Mouse (Mus musculus) lung, postnatal 0 days (tissue): Measurements from ENCODE around the gene Slc4a8. TPM values are rescaled to one million over a fixed set of nuclear protein-coding genes. Genes with fewer than 3 reads are reported as not detected.

Experiments used
- ATAC-seq: fragments of 200-750 bp; cut with Nextera tagmentation; 2 replicates; pipeline ENCODE4 v1.8.0; 2017; ENCODE audit warnings: moderate library complexity
- DNase-seq: peaks from one replicate; pipeline ENCODE4 v3.0.0-alpha.2; 2016; ENCODE audit warnings: low spot score
- H3K27ac ChIP-seq: fragments of 300-500 bp; sonication (generic); 2 replicates; pipeline ENCODE4 v1.5.1; 2014; ENCODE audit warnings: antibody characterized with exemption, mild to moderate bottlenecking, low read length, mixed read lengths
- H3K27me3 ChIP-seq: fragments of 300-500 bp; sonication (generic); replicated peaks from 2 replicates; pipeline ENCODE4 v1.6.1; 2014; ENCODE audit warnings: low read length, mixed read lengths; ENCODE audit not compliant: insufficient read depth
- H3K36me3 ChIP-seq: fragments of 300-500 bp; sonication (generic); 2 replicates; pipeline ENCODE4 v1.6.1; 2014; ENCODE audit warnings: low read length, mixed read lengths; ENCODE audit not compliant: insufficient read depth
- H3K4me1 ChIP-seq: fragments of 300-500 bp; sonication (generic); 2 replicates; pipeline ENCODE4 v1.6.1; 2014; ENCODE audit warnings: antibody characterized with exemption, low read depth, low read length, mixed read lengths; ENCODE audit not compliant: insufficient read depth
- H3K4me2 ChIP-seq: fragments of 300-500 bp; sonication (generic); replicated peaks from 2 replicates; pipeline ENCODE4 v1.6.1; 2014; ENCODE audit warnings: low read depth, mild to moderate bottlenecking, low read length, moderate library complexity, mixed read lengths
- H3K4me3 ChIP-seq: fragments of 300-500 bp; sonication (generic); 2 replicates; pipeline ENCODE4 v1.5.1; 2014; ENCODE audit warnings: low read depth, low read length
- H3K9ac ChIP-seq: fragments of 300-500 bp; sonication (generic); replicated peaks from 2 replicates; pipeline ENCODE4 v1.6.1; 2014; ENCODE audit warnings: low read depth, mild to moderate bottlenecking
- H3K9me3 ChIP-seq: fragments of 300-500 bp; sonication (generic); 2 replicates; pipeline ENCODE4 v1.6.1; 2016; ENCODE audit warnings: low read length, mixed read lengths
- CTCF ChIP-seq: IDR thresholded peaks from 2 replicates; pipeline ENCODE4 v1.5.1; 2016; ENCODE audit warnings: antibody characterized with exemption, mild to moderate bottlenecking
- EP300 ChIP-seq: IDR thresholded peaks from 2 replicates; pipeline ENCODE4 v1.6.1; 2016; ENCODE audit warnings: antibody characterized with exemption, mild to moderate bottlenecking, control low read depth
- WGBS: fragments of 180-500 bp; shearing (Covaris S2); extraction: QIAGEN DNeasy Blood & Tissue Kit; methylation state at CpG from one replicate; pipeline ENCODE4 v1.1.7; 2014; 5-methylcytosine and 5-hydroxymethylcytosine counted together
- polyA plus RNA-seq: library from polyadenylated mRNA; unstranded; fragments of >200 nt; fragmentation: Nextera tagmentation; extraction: Ambion mirVana; gene quantifications from 2 replicates; pipeline ENCODE4 v1.2.1, GENCODE M21; 2015

The Slc4a8 gene
- polyA plus RNA-seq, 1 experiment from 2014 or later, result 5.5 TPM

- no peak for DNase-seq
- Histone ChIP-seq H3K9ac (no peak overlapping the region), H3K27ac (no peak overlapping the region), H3K4me1 (no peaks in the 10 kb centered on the region), H3K36me3 (no peaks in the 10 kb centered on the region), H3K4me3 (no peak overlapping the region), H3K4me2 (no peak overlapping the region), H3K27me3 (0 out of 2 replicates have a peak, but pooled peaks cover 2% of the 10 kb centered on the region), H3K9me3 (no peaks in the 10 kb centered on the region)
- WGBS, result 52% methylated on average over 19 of the region's 19 CpGs
- ATAC-seq, result no peak
- no peak for TF ChIP-seq CTCF
- no peak for TF ChIP-seq EP300
Observed at GRCm38 (mm10) chr15:100775189-100776166, 13.9 kb downstream of the Slc4a8 start.

GRCm38 (mm10) chr15:100776424-100776823, 14.9 kb downstream of the Slc4a8 start:
- Histone ChIP-seq H3K9me3 (no peaks in the 10 kb centered on the region), H3K27ac (no peak overlapping the region), H3K9ac (no peak overlapping the region), H3K4me1 (no peaks in the 10 kb centered on the region), H3K27me3 (0 out of 2 replicates have a peak, but pooled peaks cover 2% of the 10 kb centered on the region), H3K4me3 (no peak overlapping the region), H3K36me3 (no peaks in the 10 kb centered on the region), H3K4me2 (no peak overlapping the region)
- DNase-seq (peak; percentile 22), ATAC-seq (0 out of 2 replicates have a peak, but pooled peaks have one; percentile 22)
- TF ChIP-seq CTCF (no peak), EP300 (no peak)
- WGBS, result 81% methylated on average over 3 of the region's 3 CpGs

GRCm38 (mm10) chr15:100777020-100778016, 15.8 kb downstream of the Slc4a8 start:
- no peaks in the 10 kb centered on the region for H3K9me3 ChIP-seq
- DNase-seq, result peak; percentile 92
- ATAC-seq, result peak; percentile 93
- WGBS, result 29% methylated on average over 32 of the region's 32 CpGs
- no peak overlapping the region for H3K4me3 ChIP-seq
- H3K36me3 ChIP-seq, result no peaks in the 10 kb centered on the region
- H3K9ac ChIP-seq, result no peak overlapping the region
- no peak overlapping the region for H3K27ac ChIP-seq
- TF ChIP-seq EP300 (no peak), CTCF (no peak; the same call in 1 of the 2 replicates)
- 0 out of 2 replicates have a peak overlapping the region, but pooled peaks have one; percentile 8 for H3K4me2 ChIP-seq
- H3K4me1 ChIP-seq, result no peaks in the 10 kb centered on the region
- 0 out of 2 replicates have a peak, but pooled peaks cover 2% of the 10 kb centered on the region for H3K27me3 ChIP-seq

- Histone ChIP-seq H3K4me1 (no peaks in the 10 kb centered on the region), H3K9me3 (no peaks in the 10 kb centered on the region), H3K4me3 (no peak overlapping the region), H3K36me3 (no peaks in the 10 kb centered on the region), H3K9ac (no peak overlapping the region), H3K27me3 (0 out of 2 replicates have a peak, but pooled peaks cover 2% of the 10 kb centered on the region), H3K4me2 (no peak overlapping the region), H3K27ac (no peak overlapping the region)
- ATAC-seq (no peak), DNase-seq (no peak)
- no peak for TF ChIP-seq EP300
- TF ChIP-seq CTCF, result no peak
- 43% methylated on average over 10 of the region's 10 CpGs for WGBS
Observed at GRCm38 (mm10) chr15:100779896-100780295, 18.3 kb downstream of the Slc4a8 start.

GRCm38 (mm10) chr15:100783244-100783987, 21.9 kb downstream of the Slc4a8 start:
- 90% methylated on average over 13 of the region's 13 CpGs for WGBS
- H3K36me3 ChIP-seq, result no peaks in the 10 kb centered on the region
- no peak overlapping the region for H3K27ac ChIP-seq
- TF ChIP-seq EP300 (no peak), CTCF (no peak; the same call in 1 of the 2 replicates)
- H3K27me3 ChIP-seq, result no peaks in the 10 kb centered on the region
- H3K4me2 ChIP-seq, result no peak overlapping the region
- no peak overlapping the region for H3K4me3 ChIP-seq
- ATAC-seq, result no peak
- H3K4me1 ChIP-seq, result no peaks in the 10 kb centered on the region
- no peak overlapping the region for H3K9ac ChIP-seq
- no peaks in the 10 kb centered on the region for H3K9me3 ChIP-seq
- DNase-seq, result no peak
